Mouse (Mus musculus): ENCODE results near the gene Banp.

The Banp gene

GRCm38 (mm10) chr8:121926266-121926665 is 23.3 kb upstream of the Banp start:
- no peak for DNase-seq (ENCODE audit: low read depth, low spot score)

GRCm38 (mm10) chr8:121927316-121927715 is 22.2 kb upstream of the Banp start:
- no peak for DNase-seq (ENCODE audit: low read depth, low spot score)

GRCm38 (mm10) chr8:121930047-121930446 is 19.5 kb upstream of the Banp start:
- DNase-seq (ENCODE audit: low read depth, low spot score) = no peak

DNA sequence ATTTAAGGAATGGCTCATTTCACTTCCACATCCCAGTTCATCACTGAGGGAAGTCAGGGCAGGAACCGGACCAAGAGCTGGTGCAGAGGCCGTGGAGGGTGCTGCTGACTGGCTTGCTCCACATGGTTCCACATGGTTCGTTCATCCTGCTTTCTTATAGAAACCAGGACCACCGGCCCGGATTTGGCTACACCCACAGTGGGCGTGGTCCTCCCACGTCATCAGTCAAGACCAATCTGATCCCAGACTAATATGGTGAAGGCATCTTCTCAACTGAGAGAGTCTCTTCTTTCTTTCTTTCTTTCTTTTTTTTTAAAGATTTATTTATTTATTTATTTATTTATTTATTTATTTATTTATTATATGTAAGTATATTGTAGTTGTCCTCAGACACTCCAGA is 18.0 kb upstream of the Banp start:
- DNase-seq (ENCODE audit: low read depth, low spot score) = no peak

DNA sequence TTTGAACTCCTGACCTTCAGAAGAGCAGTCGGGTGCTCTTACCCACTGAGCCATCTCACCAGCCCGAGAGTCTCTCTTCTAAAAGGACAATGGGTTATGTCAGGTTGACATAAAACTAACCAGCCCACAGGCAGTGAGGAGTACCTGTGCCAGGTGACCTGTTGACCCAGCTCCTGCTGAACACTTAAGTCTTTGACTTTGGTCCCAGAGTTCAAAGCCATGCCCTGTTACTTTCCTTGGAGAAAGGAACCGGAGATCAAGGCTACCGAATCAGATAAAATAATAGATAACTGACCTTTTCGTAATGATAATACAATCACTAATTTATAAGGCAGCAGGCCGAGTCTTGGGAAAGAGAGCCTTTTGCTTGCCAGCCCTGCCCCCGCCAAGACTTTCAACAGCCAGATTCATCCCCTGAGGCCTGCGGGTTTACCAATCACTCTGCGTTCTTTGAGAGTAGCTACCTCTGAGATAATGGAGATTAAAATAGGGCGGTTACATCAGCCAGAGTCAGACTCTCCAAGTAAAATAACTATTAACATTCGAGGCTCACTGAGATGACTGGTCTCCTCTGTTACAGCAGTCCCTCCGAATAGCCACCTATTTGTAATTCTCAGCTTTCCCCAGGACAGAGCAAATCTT is 17.4 kb upstream of the Banp start:
- DNase-seq (ENCODE audit: low read depth, low spot score) = peak; percentile 71

DNA sequence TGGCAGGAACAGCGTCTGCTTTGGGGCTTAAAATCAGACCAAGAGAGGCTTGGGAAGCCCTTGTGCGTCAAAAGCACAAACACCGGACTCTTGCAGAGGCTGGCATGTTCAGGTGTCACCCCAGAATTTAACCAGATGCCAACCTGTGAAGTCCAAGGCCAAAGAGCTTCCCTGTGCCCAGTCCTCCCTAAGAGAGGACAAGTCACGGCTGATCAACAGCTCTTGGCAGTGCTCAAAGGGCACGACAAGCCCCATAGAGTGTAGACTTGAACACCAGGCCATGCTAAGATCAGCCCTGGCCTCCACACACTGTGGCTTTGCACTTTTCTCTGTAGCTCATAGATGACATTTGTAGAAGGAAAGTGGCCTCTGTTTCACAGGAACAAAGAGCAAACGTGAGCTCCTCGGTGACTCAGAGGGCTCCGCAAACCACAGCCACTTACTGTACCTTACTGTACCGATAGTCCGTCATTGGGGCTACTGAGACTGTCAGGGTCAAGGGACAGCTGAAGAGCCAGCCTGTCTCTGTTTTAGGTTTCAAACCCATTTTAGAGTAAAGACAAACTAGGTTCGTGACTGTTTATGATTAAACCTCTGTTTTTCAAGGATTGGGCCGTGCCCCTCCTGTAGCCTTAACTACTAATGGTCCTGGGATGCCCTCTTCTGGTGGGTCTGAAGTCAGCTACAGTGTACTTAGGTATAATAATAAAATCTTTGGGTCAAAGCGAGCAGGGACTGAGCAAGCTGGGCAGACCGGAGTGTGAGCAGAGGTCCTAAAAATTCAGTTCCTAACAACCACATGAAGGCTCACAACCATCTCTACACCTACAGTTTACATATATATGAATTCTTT is 16.7 kb upstream of the Banp start:
- DNase-seq (ENCODE audit: low read depth, low spot score) = no peak

- no peak for DNase-seq (ENCODE audit: low read depth, low spot score)
Measured at GRCm38 (mm10) chr8:121934506-121934905, 15.0 kb upstream of the Banp start.

DNA sequence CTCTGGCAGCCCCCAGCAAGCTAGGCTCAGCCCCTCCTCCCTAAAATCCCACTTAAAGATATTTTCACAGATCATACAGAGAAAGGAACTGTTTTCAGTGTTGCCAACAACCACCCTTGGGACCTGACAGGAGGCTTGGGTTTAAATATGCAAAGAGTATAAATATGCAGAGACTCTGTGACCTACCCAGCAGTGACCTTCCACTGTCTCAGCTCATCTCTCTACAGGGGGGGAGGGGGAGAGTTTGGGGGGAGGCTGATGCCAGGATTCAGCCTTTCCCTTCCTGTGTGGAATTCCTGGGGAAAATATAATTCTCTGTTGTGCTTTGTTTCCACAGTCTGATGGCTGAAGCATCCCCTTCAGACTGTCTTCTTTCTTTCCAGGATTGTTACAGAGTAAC is 14.6 kb upstream of the Banp start:
- no peak for DNase-seq (ENCODE audit: low read depth, low spot score)

- DNase-seq (ENCODE audit: low read depth, low spot score) = no peak
Measured at GRCm38 (mm10) chr8:121935341-121936294, 13.9 kb upstream of the Banp start.

GRCm38 (mm10) chr8:121936391-121936790 is 13.2 kb upstream of the Banp start:
- peak; percentile 62 for DNase-seq (ENCODE audit: low read depth, low spot score)

GRCm38 (mm10) chr8:121938732-121939131 is 10.8 kb upstream of the Banp start:
- DNase-seq (ENCODE audit: low read depth, low spot score) = no peak

GRCm38 (mm10) chr8:121943057-121943540 is 6.5 kb upstream of the Banp start:
- DNase-seq (ENCODE audit: low read depth, low spot score) = no peak

GRCm38 (mm10) chr8:121943716-121944115 is 5.8 kb upstream of the Banp start:
- DNase-seq (ENCODE audit: low read depth, low spot score) = peak; percentile 91

- no peak for DNase-seq (ENCODE audit: low read depth, low spot score)
Measured at GRCm38 (mm10) chr8:121944831-121945230, 4.7 kb upstream of the Banp start, which contains the start of gene Car5a. Car5a (minus strand) TSS chr8:121944904.

DNA sequence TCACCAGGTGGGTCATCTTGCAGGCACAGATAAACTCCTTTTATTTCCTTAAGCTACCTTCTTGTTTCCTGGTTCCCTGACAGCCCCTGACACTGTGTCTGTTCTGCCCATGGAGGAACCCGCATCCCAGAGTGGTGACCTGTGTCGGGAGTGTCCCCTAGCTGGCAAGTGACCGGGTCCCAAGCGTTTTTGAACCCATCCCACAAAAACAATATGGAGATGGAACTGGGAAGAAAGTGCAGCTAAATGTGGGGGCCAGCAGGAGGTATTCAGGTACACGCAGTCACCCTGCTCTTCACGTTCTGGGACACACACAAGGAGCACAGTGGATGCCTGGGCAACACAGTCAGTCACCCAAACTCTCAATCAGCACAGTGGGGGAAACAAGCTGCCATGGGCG is 3.2 kb upstream of the Banp start:
- DNase-seq (ENCODE audit: low read depth, low spot score) = no peak

- DNase-seq (ENCODE audit: low read depth, low spot score) = no peak
Measured at GRCm38 (mm10) chr8:121947047-121947752, 2.4 kb upstream of the Banp start.

- DNase-seq (ENCODE audit: low read depth, low spot score) = peak; percentile 91
Measured at GRCm38 (mm10) chr8:121947753-121948141, 1.8 kb upstream of the Banp start.

GRCm38 (mm10) chr8:121948321-121949145 is 1.0 kb upstream of the Banp start:
- no peak for DNase-seq (ENCODE audit: low read depth, low spot score)

- DNase-seq (ENCODE audit: low read depth, low spot score) = peak; percentile 99
Measured at GRCm38 (mm10) chr8:121949941-121950748, 595 bp downstream of the Banp start.

Data from skeletal muscle tissue, adult 2 months (tissue).